Mouse (Mus musculus): Measurements from ENCODE around the gene Rpa2.

GRCm38 (mm10) chr4:132748778-132749177 is 19.4 kb upstream of the Rpa2 start:
- TF ChIP-seq POLR2A (IDR thresholded peaks at IDR 0.05; ENCODE audit: low read depth, low read length) (no peak), CTCF (conservative IDR thresholded peaks at IDR 0.05; ENCODE audit: insufficient read depth, insufficient read length, low read depth, low read length) (no peak)

Measured in kidney, adult 2 months (tissue).